Mouse (Mus musculus) ovary, adult 18-20 months (tissue): ENCODE data around the gene Scn1a.

Source experiments
- DNase-seq: peaks from one replicate; pipeline ENCODE4 v3.0.0; 2022; ENCODE audit warnings: low spot score, mixed read lengths

The Scn1a gene

GRCm38 (mm10) chr2:66244013-66244412, 196.6 kb downstream of the Scn1a start:
- DNase-seq: no peak

DNA sequence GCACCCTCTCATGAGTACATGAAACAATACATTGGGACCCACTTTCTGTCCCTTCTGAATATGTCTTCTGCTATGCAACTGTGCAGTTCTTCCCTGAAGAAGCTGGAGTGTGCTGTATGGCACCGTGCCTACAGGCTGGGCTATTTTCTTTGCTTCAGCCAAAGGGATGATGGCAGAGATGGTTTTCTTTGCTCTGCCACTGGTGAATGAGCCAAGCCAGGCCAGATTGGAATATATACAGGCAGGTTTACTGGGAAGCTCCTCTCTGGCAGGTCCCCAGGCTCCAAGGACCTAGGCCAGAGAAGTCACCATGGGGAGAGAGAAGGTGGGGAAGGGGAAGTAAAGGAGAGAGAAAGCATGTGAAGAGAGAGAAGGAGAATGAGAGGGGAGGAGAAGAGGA, 200.3 kb downstream of the Scn1a start:
- no peak for DNase-seq

DNA sequence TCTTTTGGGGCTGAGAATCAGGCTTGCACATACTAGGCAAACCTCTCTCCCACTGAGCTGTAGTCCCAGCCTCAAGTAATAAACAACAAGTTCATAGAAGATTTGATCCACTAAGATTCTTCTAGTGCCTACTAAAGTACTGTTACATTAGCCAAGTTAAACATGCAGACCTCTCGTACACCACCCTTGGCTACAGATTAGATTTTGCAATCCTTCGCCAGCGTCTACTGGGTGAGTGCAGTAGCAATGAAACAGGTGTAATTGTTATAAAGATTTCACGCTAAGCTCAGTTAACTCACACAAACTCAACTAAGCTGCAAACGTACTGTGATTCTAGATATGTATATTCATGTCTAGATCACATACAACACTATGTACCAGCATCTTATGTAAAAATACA, 201.8 kb downstream of the Scn1a start:
- no peak for DNase-seq

- no peak for DNase-seq
Measured at GRCm38 (mm10) chr2:66220954-66221353, 219.7 kb downstream of the Scn1a start.
